Mouse (Mus musculus) layer of hippocampus, adult 18-20 months (tissue): ENCODE results near the gene Srrm2. TPM values are rescaled to one million over a fixed set of nuclear protein-coding genes. Genes with fewer than 3 reads are reported as not detected.

Experiments used
- DNase-seq, 2 experiments: peaks; one replicate each; pipeline ENCODE4 v3.0.0; 2022; ENCODE audit warnings: low spot score in 2 of 2
- microRNA-seq, 2 experiments: library from miRNA; unstranded; fragments of <30 nt; microRNA quantifications; one replicate each; pipeline ENCODE4 v1.2.0; 2021
- total RNA-seq, 2 experiments: library from RNA; stranded (reverse); gene quantifications; 2 replicates each; pipeline ENCODE4 v1.2.3; 2021

Gene Srrm2
- total RNA-seq, 2 experiments from 2014 or later: 509 to 565 TPM

- DNase-seq: no peak
Measured at GRCm38 (mm10) chr17:23853292-23853691, 63.0 kb downstream of the Srrm2 start.

DNA sequence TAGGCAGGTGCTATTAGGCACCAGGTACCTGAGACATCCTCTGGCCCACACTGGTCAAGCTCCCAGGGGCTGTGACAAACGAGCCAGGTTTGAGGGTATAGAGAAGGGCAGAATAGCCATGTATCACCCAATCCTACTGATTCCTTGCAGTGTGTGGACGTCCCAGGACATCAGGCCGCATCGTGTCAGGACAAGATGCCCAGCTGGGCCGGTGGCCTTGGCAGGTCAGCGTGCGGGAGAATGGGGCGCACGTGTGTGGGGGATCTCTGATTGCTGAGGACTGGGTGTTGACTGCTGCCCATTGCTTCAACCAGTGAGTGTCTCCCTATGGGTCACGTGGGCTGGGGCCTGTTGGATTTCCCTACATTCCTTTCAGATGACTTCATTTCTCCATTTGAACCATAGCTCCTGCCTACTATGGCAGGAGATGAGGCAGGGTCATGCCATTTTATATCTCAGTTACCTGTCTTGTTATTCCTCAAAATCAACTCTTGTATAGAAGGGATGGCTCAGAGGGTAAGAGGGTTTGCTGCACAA lies 64.0 kb downstream of the Srrm2 start:
- DNase-seq: no peak

DNA sequence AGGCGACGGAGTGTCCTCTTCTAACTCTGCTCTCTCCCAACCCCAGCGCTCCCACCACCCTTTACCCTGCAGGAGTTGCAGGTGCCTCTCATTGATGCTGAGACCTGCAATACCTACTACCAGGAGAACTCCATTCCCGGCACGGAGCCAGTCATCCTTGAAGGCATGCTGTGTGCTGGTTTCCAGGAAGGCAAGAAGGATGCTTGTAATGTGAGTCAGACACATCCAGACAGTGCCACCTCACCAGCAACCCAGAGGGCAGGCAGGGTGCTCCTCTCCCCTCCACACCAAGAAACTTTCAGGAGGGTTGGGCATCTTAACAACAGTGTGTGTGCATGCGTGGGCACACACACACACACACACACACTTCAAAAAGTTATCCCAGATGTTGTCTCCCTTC lies 66.9 kb downstream of the Srrm2 start:
- DNase-seq: no peak

GRCm38 (mm10) chr17:23857913-23858312 lies 67.6 kb downstream of the Srrm2 start:
- DNase-seq: no peak

DNA sequence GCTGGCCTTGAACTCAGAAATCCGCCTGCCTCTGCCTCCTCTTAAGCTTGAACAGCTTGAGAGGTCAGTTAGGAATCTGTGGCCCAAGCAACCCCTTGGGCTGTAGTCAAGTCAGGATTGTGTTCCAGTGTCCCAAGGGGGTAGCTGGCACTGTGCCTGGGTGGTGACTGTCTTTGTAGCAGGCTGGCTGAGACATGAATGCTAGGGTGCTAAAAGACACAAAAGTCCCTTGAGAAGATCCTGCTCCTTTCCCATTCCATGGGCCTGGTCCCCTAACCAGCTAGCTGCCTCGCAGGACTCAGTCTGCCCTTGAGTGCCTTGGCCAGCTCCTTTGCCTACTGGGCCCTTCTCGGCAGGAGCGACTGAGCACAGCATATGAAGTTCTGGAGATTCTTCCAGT lies 72.6 kb downstream of the Srrm2 start:
- DNase-seq: no peak

- no peak for DNase-seq
Measured at GRCm38 (mm10) chr17:23867756-23868155, 77.4 kb downstream of the Srrm2 start, which contains the start of gene Prss21. Prss21 (plus strand) TSS chr17:23868056.

DNA sequence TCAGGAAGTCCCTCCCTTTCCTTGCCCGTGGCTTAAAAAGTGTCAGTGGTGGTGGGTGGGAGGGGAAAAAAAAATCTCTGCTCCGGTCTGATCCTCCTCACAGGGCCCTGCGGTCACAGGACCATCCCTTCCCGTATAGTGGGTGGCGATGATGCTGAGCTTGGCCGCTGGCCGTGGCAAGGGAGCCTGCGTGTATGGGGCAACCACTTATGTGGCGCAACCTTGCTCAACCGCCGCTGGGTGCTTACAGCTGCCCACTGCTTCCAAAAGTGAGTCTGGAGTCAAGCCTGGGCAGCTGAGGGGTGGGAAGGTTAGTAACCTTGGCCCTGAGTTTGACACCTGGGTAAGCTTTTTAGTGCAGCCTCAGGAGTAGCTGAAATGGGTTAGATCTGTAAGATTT lies 78.2 kb downstream of the Srrm2 start:
- DNase-seq: no peak

Small RNA genes lying within 50 kb of the gene (microRNA-seq; reads per million reads assigned to microRNA genes)
- 0.74 to 2.0 reads per million in 2 experiments for gene Mir5125

Other genes with a start within 250 kb of the Srrm2 start
- gene Zfp213, start 226.3 kb upstream of the Srrm2 start, total RNA-seq: 1 to 10 TPM; 7.9 to 8.0 TPM
- 10 to 100 TPM; 28.0 to 29.6 TPM for gene Zfp13, start 191.0 kb upstream of the Srrm2 start, total RNA-seq
- gene Zscan10, start 189.7 kb upstream of the Srrm2 start, total RNA-seq: not detected
- under 1 TPM in 1 of 2 experiments, not detected in 1; 0.10 TPM for gene Mmp25, start 145.3 kb upstream of the Srrm2 start, total RNA-seq
- not detected for gene Bicdl2, start 130.0 kb upstream of the Srrm2 start, total RNA-seq
- gene Hcfc1r1, start 116.9 kb upstream of the Srrm2 start, total RNA-seq: 100 to 1,000 TPM; 117 to 122 TPM
- 10 to 100 TPM in 1 of 2 experiments, 1 to 10 TPM in 1; 8.8 to 10.0 TPM for gene Thoc6, start 116.7 kb upstream of the Srrm2 start, total RNA-seq
- 1 to 10 TPM; 6.4 to 7.0 TPM for gene Tnfrsf12a, start 113.1 kb upstream of the Srrm2 start, total RNA-seq
- not detected for gene Cldn6, start 111.3 kb upstream of the Srrm2 start, total RNA-seq
- not detected for gene Cldn9, start 106.5 kb upstream of the Srrm2 start, total RNA-seq
- under 1 TPM in 1 of 2 experiments, not detected in 1; 0.33 TPM for gene 1520401A03Rik, start 67.7 kb upstream of the Srrm2 start, total RNA-seq
- gene Pkmyt1, start 64.2 kb upstream of the Srrm2 start, total RNA-seq: 1 to 10 TPM; 3.4 to 3.8 TPM
- gene Paqr4, start 49.7 kb upstream of the Srrm2 start, total RNA-seq: 10 to 100 TPM; 52.0 to 53.6 TPM
- under 1 TPM; 0.30 to 0.52 TPM for gene Kremen2, start 44.7 kb upstream of the Srrm2 start, total RNA-seq
- 100 to 1,000 TPM; 390 to 405 TPM for gene Flywch1, start 18.9 kb upstream of the Srrm2 start, total RNA-seq
- 1 to 10 TPM; 8.6 to 8.7 TPM for gene Flywch2, start 4.5 kb upstream of the Srrm2 start, total RNA-seq
- gene Elob, start 38.6 kb downstream of the Srrm2 start, total RNA-seq: 100 to 1,000 TPM; 355 to 375 TPM
- under 1 TPM in 1 of 2 experiments, not detected in 1; 0.41 TPM for gene Prss33, start 45.5 kb downstream of the Srrm2 start, total RNA-seq
- gene Prss32, start 53.3 kb downstream of the Srrm2 start, total RNA-seq: not detected
- 1 to 10 TPM in 1 of 2 experiments, under 1 TPM in 1; 0.89 to 2.4 TPM for gene Prss41, start 53.6 kb downstream of the Srrm2 start, total RNA-seq
- gene Prss21, start 77.5 kb downstream of the Srrm2 start, total RNA-seq: not detected
- not detected for gene Dcpp1, start 90.3 kb downstream of the Srrm2 start, total RNA-seq
- gene Dcpp2, start 90.3 kb downstream of the Srrm2 start, total RNA-seq: not detected
- not detected for gene Dcpp3, start 126.9 kb downstream of the Srrm2 start, total RNA-seq
- not detected for gene Sbp, start 151.1 kb downstream of the Srrm2 start, total RNA-seq
- not detected for gene Sbpl, start 164.7 kb downstream of the Srrm2 start, total RNA-seq
- gene Prss30, start 190.0 kb downstream of the Srrm2 start, total RNA-seq: not detected
- not detected for gene Prss22, start 207.6 kb downstream of the Srrm2 start, total RNA-seq
- not detected for gene Prss27, start 247.6 kb downstream of the Srrm2 start, total RNA-seq